Mouse (Mus musculus) splenic B cell, adult 2 months (primary cell): ENCODE data around the gene Rmnd1.

ENCODE experiments used
- DNase-seq: peaks from one replicate; pipeline ENCODE4 v3.0.0-alpha.2; 2011; ENCODE audit warnings: low read depth, low spot score
- H3K27me3 ChIP-seq: 2 replicates; pipeline ENCODE4 v1.6.1; 2012; ENCODE audit warnings: mild to moderate bottlenecking, low read length, moderate library complexity, mixed read lengths; ENCODE audit not compliant: control insufficient read depth, poor library complexity, insufficient read depth, severe bottlenecking
- H3K36me3 ChIP-seq: 2 replicates; pipeline ENCODE4 v1.6.1; 2012; ENCODE audit warnings: mild to moderate bottlenecking, low read length, moderate library complexity, mixed read lengths; ENCODE audit not compliant: control insufficient read depth, poor library complexity, insufficient read depth, severe bottlenecking

Rmnd1 gene

DNA sequence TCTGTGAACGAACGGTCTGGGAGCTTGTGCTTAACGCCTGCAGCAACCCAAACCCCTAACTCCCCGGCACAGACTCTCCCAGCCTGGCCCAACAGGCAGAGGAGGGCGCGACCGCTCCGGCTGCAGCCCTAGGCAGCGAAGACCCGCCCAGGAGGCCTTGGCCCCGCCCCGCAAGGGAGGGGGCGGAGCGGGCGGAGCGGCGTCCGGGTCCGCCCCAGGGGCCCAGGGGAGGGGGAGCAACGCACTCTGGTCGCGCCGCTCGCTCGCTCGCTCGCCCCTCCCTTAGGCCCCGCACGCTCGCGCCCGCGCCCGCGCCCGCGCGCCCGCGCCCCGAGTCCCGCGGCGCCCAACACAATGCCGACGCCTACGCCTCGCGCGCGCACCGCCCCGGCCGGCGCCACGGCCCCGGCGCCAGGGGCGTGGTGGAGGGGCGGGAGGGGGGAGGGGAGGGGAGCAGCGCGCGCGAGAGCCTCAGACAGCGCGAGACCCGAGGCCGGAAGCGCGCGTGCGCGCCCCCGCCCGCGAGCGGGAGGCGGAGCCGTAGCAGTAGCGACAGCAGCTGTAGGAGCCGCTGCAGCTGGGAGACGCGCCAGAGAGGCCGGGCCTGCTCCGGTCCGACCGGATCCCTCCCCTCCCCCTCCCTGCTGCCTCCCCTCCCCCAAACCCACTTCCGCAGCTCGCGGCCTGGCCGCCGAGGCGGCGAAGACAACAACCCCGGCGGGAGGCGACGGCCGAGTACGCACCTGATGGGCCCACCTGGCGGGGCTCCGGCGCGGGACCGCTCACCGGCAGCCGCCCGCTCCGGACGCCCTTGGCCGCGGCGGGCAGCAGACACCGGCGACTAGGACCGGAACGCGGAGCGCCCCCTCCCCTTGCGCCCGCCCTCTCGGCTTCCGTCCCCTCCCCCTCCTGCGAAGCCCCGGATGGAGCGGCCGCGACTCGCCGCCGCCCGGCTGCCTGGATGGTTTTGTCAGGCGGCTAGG, 45.3 kb downstream of the Rmnd1 start:
- no peaks in the 10 kb centered on the region for H3K27me3 ChIP-seq
- peak; percentile 97 for DNase-seq
- no peaks in the 10 kb centered on the region for H3K36me3 ChIP-seq

DNA sequence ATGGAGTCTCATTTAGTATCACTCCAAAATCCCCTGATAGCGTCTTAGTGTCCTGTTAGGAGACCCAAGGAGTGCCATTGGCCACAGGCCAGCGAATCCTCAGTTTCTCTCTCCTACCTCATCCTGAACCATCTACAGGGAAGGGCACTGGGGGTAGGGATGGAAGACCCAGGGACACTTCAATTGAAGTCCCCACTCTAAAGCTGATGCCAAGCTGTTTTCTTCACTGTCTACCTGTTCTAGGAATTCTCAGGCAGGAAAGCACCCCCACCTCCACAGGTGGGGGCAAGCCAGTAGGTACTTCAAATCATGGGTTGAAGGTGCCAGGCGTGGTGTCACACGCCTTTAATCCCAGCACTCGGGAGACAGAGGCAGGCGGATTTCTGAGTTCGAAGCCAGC, 47.9 kb downstream of the Rmnd1 start:
- DNase-seq = no peak
- no peaks in the 10 kb centered on the region for H3K36me3 ChIP-seq
- no peaks in the 10 kb centered on the region for H3K27me3 ChIP-seq

DNA sequence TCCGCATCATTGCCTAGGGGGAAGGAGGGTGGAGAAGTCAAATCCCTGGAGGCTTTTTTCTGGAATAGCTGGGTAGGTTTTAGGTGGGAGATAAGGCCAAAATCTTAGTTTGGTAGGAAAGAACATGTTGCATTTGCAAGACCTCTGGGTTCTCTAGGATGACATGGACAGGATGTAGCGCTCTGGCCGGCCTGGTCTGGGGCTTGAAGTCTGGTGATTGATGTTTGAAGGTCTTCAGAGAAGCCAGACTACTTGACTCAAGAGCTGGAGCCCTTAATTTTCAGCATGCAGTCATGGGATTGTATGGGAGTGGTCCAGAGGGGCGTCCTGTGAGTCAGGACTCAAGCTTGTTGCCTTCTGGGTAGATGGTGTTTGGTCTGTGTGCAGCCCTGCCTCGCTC, 51.4 kb downstream of the Rmnd1 start:
- Histone ChIP-seq H3K36me3 (no peaks in the 10 kb centered on the region), H3K27me3 (no peaks in the 10 kb centered on the region)
- no peak for DNase-seq

DNA sequence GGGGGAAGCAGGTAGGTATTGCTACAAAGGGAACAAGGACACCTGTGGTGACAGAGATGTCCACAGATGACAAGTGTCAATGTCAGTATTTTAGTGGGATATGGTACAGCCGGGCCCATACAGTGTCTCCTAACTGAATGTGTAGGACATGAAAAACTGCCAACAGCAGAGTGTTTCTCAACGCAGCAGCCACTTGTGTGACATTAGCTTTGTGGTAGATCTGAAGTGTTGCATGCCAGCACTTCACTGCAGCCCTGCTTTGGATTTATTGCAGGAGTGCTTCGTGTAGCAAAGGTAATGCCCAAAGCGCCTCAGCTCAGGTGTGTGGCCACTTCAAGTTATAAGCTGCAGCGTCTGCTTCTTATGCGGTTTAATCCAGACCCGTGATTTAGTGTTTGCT, 55.3 kb downstream of the Rmnd1 start:
- DNase-seq = no peak
- no peaks in the 10 kb centered on the region for H3K27me3 ChIP-seq

DNA sequence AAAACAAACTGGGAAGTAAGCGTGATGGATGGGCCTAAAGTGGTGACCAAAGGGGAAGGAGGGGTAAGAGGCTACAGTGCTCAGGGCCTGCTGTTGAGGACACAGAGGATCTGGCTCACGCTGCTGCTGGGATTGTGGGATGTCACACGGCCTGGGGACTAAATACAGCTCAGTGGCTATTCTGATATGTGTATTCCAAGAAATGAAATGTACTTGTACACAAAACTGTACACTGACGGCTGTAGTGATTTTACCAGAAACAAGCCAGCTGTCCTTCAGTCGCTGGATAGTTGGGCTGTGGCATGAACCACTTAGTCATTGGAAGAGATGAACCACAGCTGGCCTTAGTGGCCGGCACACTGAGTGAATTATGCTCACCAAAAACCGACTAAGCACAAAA, 55.7 kb downstream of the Rmnd1 start:
- no peak for DNase-seq
- H3K36me3 ChIP-seq = peaks cover 3% of the 10 kb centered on the region
- no peaks in the 10 kb centered on the region for H3K27me3 ChIP-seq

More for the DNA sequence above, 55.3 kb downstream of the Rmnd1 start:
- H3K36me3 ChIP-seq = peaks cover 3% of the 10 kb centered on the region; the same call in 1 of the 2 replicates

DNA sequence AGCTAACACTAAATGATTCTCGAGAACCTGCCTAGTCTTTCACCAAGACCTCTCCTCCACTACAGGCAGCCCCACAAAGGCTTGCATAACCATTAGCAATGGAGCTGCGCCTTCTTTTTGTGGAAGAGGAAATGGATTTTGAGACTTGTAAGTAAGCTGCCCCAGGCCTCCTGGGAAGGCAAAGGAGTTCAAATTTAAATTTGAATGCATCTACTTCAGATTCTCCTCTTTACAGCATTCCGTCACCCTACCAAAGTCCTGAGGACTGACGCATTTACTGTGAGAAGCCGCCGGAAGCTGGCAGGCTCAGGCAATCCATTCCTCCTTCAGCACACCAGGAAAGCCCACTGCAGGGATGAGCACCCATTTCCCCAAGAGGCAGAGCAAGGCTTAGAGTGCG, 56.9 kb downstream of the Rmnd1 start:
- Histone ChIP-seq H3K27me3 (no peaks in the 10 kb centered on the region), H3K36me3 (peaks cover 6% of the 10 kb centered on the region)
- no peak for DNase-seq

DNA sequence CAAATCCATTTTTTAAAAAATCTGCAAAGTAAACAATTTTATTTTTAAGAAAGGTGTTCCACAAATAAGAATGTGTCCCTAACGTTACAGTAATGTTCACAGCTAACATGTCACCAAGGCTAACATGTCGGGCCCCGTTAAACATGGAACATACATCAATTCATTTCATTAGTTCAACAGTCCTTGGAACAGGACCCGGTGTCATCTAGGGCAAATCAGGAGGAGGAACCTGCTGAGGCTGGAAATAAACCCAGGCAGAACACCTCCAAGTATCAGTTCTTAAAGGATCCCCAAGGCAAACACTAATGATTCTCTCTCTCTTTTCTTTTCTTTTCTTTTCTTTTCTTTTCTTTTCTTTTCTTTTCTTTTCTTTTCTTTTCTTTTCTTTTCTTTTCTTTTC, 57.5 kb downstream of the Rmnd1 start:
- no peak for DNase-seq
- Histone ChIP-seq H3K27me3 (no peaks in the 10 kb centered on the region), H3K36me3 (peaks cover 8% of the 10 kb centered on the region)

DNA sequence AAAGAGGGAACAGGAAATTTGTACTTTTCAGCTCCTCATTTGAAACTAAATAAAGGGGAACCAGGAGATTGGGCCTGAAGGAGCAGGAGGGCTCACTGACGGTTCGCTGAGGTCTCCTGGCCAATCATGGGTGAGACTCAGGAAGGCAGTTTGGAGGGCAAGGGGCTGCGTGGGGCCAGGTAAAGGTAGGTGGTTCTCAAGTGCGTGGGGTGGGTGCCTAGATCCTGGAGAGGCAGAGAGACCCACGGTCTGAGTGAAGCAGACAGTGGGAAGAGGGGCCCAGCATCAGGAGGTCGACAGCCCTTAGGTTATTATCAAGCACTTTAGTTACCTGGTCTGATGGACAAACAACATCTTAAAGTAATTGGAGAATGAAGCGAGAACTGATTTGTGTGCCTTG, 57.9 kb downstream of the Rmnd1 start:
- H3K27me3 ChIP-seq = no peaks in the 10 kb centered on the region
- no peak for DNase-seq

DNA sequence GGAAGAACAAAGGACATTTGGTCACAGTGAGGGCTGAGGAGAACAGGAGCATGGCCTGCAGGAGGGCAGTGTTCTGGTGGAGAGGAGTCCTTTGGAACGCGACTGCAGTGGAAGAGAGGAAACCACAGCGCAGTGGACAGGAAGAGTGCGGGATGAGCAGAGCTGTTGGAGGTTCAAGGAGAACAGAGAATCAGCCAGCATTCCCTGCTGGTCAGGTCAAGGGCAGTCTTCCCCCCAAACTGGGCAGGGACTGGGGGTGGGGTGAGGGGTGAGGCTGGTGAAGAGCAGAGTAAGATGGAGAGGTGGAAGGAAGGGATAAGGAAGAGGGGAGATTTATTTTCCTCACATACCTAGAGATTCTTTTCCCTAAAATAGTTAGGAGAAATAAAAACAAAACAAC, 58.6 kb downstream of the Rmnd1 start:
- DNase-seq = no peak
- Histone ChIP-seq H3K36me3 (peaks cover 10% of the 10 kb centered on the region), H3K27me3 (no peaks in the 10 kb centered on the region)

More for the DNA sequence above, 57.9 kb downstream of the Rmnd1 start:
- peaks cover 8% of the 10 kb centered on the region for H3K36me3 ChIP-seq

DNA sequence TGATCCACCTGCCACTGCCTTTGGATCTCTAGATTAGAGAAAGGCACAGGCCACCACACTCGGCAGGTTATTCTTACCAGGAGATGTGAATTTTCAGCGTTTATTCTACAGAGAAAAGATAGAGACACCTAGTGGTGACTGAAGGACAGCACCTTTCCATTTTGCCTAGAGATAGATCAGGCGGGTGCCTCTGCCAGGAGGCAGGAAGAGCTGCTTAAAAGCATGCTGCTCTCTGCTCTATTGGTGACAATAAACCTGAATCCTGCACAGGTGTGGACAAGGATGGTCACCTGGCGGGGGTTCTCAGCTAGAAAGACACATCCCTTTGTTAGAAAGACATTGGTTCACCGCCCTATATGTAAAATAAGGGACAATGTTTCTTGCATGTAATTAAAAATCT, 60.2 kb downstream of the Rmnd1 start:
- peak; percentile 57 for DNase-seq
- Histone ChIP-seq H3K36me3 (peaks cover 10% of the 10 kb centered on the region), H3K27me3 (no peaks in the 10 kb centered on the region)

DNA sequence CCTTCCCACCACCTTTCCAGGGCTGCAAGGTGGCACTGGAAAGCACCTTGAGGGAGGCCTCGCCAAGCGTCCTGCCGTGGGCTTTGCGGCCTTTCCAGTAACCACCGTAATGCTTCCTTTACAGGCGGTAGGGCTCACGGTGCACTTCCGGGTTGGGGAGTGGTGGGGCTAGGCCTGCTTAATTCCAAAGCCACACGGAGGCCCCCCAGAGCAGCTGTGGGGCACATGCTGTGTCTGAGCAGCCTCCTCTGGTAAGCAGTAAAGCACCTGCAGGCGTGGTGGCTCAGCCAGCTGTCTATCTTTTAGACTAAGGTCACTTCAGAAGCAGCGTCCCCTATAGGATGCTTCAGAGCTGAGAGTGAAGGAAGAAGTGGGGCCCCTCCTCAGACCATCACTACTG, 62.1 kb downstream of the Rmnd1 start:
- no peak for DNase-seq
- peaks cover 10% of the 10 kb centered on the region for H3K36me3 ChIP-seq

DNA sequence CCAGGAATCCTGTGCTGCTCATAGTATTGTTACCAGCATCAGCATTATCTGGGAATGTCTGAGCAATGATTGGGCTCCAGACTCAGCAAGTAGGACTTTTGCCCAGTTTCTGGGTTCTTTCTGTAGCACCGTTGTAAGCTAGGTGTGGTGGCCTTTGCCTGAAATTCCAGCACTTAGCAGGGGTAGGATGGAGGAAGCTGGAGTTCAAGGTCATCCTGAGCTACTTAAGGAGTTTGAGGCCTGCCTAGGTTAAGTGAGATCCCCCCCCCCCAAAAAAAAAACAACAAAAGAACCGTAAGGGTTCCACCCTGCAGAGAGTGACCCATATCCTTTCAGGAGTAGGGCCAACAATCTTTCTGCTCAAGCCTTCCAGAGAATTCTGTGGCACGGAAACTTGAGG, 67.6 kb downstream of the Rmnd1 start:
- DNase-seq = no peak
- Histone ChIP-seq H3K27me3 (no peaks in the 10 kb centered on the region), H3K36me3 (0 out of 2 replicates have a peak, but pooled peaks cover 2% of the 10 kb centered on the region)

More for the DNA sequence above, 62.1 kb downstream of the Rmnd1 start:
- no peaks in the 10 kb centered on the region for H3K27me3 ChIP-seq

DNA sequence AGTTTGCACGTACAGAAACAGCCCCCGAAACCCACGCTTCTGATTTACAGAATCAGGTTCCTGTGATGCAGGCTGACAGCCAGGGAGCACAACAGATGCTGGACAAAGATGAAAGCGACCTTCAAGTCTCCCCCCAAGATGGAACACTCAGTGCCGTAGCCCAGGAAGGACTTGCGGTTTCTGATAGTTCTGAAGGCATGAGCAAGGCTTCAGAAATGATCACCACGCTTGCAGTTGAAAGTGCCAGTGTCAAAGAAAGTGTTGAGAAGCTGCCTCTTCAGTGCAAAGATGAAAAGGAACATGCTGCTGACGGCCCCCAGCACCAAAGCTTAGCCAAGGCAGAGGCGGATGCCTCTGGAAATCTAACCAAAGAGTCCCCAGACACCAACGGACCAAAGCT, 74.8 kb downstream of the Rmnd1 start:
- Histone ChIP-seq H3K27me3 (no peaks in the 10 kb centered on the region), H3K36me3 (no peaks in the 10 kb centered on the region)
- DNase-seq = no peak

DNA sequence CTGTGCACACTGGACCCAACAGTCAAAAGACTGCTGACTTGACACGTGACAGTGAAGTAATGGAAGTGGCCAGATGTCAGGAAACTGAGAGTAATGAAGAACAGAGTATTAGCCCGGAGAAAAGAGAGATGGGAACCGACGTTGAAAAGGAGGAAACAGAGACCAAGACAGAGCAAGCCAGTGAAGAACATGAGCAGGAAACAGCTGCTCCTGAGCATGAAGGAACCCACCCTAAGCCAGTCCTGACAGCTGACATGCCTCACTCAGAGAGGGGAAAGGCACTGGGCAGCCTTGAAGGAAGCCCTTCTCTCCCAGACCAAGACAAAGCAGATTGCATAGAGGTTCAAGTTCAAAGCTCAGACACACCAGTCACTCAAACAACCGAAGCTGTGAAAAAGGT, 75.5 kb downstream of the Rmnd1 start:
- Histone ChIP-seq H3K27me3 (no peaks in the 10 kb centered on the region), H3K36me3 (no peaks in the 10 kb centered on the region)
- DNase-seq = no peak

DNA sequence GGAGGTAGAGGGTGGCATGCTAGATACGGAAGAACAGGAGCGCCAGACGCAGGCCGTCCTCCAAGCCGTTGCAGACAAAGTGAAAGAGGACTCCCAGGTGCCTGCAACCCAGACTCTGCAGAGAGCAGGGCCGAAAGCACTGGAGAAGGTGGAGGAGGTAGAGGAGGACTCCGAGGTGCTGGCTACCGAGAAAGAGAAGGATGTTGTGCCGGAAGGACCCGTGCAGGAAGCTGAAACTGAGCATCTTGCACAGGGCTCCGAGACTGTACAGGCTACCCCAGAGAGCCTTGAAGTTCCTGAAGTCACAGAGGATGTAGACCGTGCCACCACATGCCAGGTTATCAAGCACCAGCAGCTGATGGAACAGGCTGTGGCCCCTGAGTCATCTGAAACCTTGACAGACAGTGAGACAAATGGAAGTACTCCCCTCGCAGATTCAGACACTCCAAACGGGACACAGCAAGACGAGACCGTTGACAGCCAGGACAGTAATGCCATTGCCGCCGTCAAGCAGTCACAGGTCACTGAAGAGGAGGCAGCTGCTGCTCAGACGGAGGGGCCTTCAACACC, 76.2 kb downstream of the Rmnd1 start:
- DNase-seq = peak; percentile 24
- Histone ChIP-seq H3K27me3 (no peaks in the 10 kb centered on the region), H3K36me3 (no peaks in the 10 kb centered on the region)
